Mouse (Mus musculus): ENCODE data around the gene Tepsin. TPM values are rescaled to one million over a fixed set of nuclear protein-coding genes. Genes with fewer than 3 reads are reported as not detected.

Tepsin gene
- total and polyA plus RNA-seq, 3 experiments = 10.2 to 61.2 (median 14.4) TPM

Small RNAs within 50 kb of the gene (microRNA-seq; reads per million reads assigned to microRNA genes)
- 0 reads per million in 2 experiments for gene Gm25948

Other genes with a start within 250 kb of the Tepsin start
- 10 to 100 TPM; 26.0 to 34.9 TPM for gene Chmp6, start 185.3 kb downstream of the Tepsin start, total RNA-seq (2021)
- gene Chmp6, start 185.3 kb downstream of the Tepsin start, polyA plus RNA-seq (2012; rRNA removed) = 56.8 and 66.5 TPM in 2 replicates
- gene Baiap2, start 156.0 kb downstream of the Tepsin start, total RNA-seq (2021) = 10 to 100 TPM; 17.0 to 23.2 TPM
- gene Baiap2, start 156.0 kb downstream of the Tepsin start, polyA plus RNA-seq (2012; rRNA removed) = 42.3 and 46.7 TPM in 2 replicates
- gene Aatk, start 51.6 kb downstream of the Tepsin start, total RNA-seq (2021) = 10 to 100 TPM in 1 of 2 experiments, 1 to 10 TPM in 1; 9.9 to 15.5 TPM
- 26.3 and 44.1 TPM in 2 replicates for gene Aatk, start 51.6 kb downstream of the Tepsin start, polyA plus RNA-seq (2012; rRNA removed)
- 100 to 1,000 TPM in 1 of 2 experiments, 10 to 100 TPM in 1; 74.3 to 121 TPM for gene Cep131, start 11.9 kb downstream of the Tepsin start, total RNA-seq (2021)
- gene Cep131, start 11.9 kb downstream of the Tepsin start, polyA plus RNA-seq (2012; rRNA removed) = 33.6 and 50.6 TPM in 2 replicates
- gene Ndufaf8, start 197 bp upstream of the Tepsin start, total RNA-seq (2021) = 10 to 100 TPM; 47.5 to 76.2 TPM
- gene Ndufaf8, start 197 bp upstream of the Tepsin start, polyA plus RNA-seq (2012; rRNA removed) = 78.1 and 85.2 TPM in 2 replicates
- 100 to 1,000 TPM; 119 to 148 TPM for gene Slc38a10, start 52.6 kb upstream of the Tepsin start, total RNA-seq (2021)
- 132 and 146 TPM in 2 replicates for gene Slc38a10, start 52.6 kb upstream of the Tepsin start, polyA plus RNA-seq (2012; rRNA removed)
- 10 to 100 TPM in 1 of 2 experiments, 1 to 10 TPM in 1; 9.2 to 21.9 TPM for gene Bahcc1, start 134.2 kb upstream of the Tepsin start, total RNA-seq (2021)
- gene Bahcc1, start 134.2 kb upstream of the Tepsin start, polyA plus RNA-seq (2012; rRNA removed) = 17.9 and 19.5 TPM in 2 replicates
- gene Actg1, start 249.8 kb upstream of the Tepsin start, total RNA-seq (2021) = 1,000 to 10,000 TPM in 1 of 2 experiments, 100 to 1,000 TPM in 1; 913 to 1,618 TPM
- 531 and 632 TPM in 2 replicates for gene Actg1, start 249.8 kb upstream of the Tepsin start, polyA plus RNA-seq (2012; rRNA removed)